Mouse (Mus musculus): ENCODE measurements around the gene Josd1. TPM values are rescaled to one million over a fixed set of nuclear protein-coding genes. Genes with fewer than 3 reads are reported as not detected.

The Josd1 gene
- 21.1 and 21.2 TPM in 2 replicates for polyA plus RNA-seq (2015; fragmentation: Nextera tagmentation; extraction: Ambion mirVana)

- WGBS, result 1% methylated on average over 69 of the region's 72 CpGs
- peak within 1 kb of the TSS; percentile 92 for H3K9ac ChIP-seq
- peak; percentile 78 for ATAC-seq (ENCODE audit: borderline replicate concordance, extremely low read depth, low FRiP score, low TSS enrichment)
- H3K9me3 ChIP-seq, result no peaks in the 10 kb centered on the region
- peak within 1 kb of the TSS; percentile 81 for H3K4me2 ChIP-seq
- no peaks in the 10 kb centered on the region for H3K27me3 ChIP-seq
- peaks cover 63% of the 10 kb centered on the region for H3K4me1 ChIP-seq
- H3K4me3 ChIP-seq, result peak within 1 kb of the TSS; percentile 86
- no peaks in the 10 kb centered on the region for H3K36me3 ChIP-seq
- H3K27ac ChIP-seq, result peak within 1 kb of the TSS; percentile 98
Observed at GRCm38 (mm10) chr15:79687646-79688267, at the start of gene Josd1. Gene Josd1 (minus strand): TSS chr15:79687919.

GRCm38 (mm10) chr15:79734311-79734710, 46.6 kb upstream of the Josd1 start:
- H3K9me3 ChIP-seq, result no peaks in the 10 kb centered on the region
- H3K27me3 ChIP-seq, result no peaks in the 10 kb centered on the region
- no peak overlapping the region for H3K27ac ChIP-seq
- H3K4me1 ChIP-seq, result peaks cover 4% of the 10 kb centered on the region; the same call in 1 of the 2 replicates
- peaks cover 85% of the 10 kb centered on the region for H3K36me3 ChIP-seq
- no peak overlapping the region for H3K4me3 ChIP-seq
- H3K4me2 ChIP-seq, result no peak overlapping the region
- 81% methylated on average over 8 of the region's 8 CpGs for WGBS
- no peak for ATAC-seq (ENCODE audit: borderline replicate concordance, extremely low read depth, low FRiP score, low TSS enrichment)
- no peak overlapping the region for H3K9ac ChIP-seq

GRCm38 (mm10) chr15:79733640-79734039, 45.9 kb upstream of the Josd1 start:
- Histone ChIP-seq H3K36me3 (peaks cover 86% of the 10 kb centered on the region), H3K27me3 (no peaks in the 10 kb centered on the region), H3K4me3 (no peak overlapping the region), H3K27ac (no peak overlapping the region), H3K9ac (no peak overlapping the region), H3K4me2 (no peak overlapping the region), H3K4me1 (no peaks in the 10 kb centered on the region), H3K9me3 (no peaks in the 10 kb centered on the region)
- 61% methylated on average over 4 of the region's 4 CpGs for whole genome bisulfite sequencing
- no peak for ATAC-seq (ENCODE audit: borderline replicate concordance, extremely low read depth, low FRiP score, low TSS enrichment)

- Histone ChIP-seq H3K9me3 (no peaks in the 10 kb centered on the region), H3K27ac (no peak overlapping the region), H3K36me3 (peaks cover 86% of the 10 kb centered on the region), H3K9ac (no peak overlapping the region), H3K4me1 (no peaks in the 10 kb centered on the region), H3K27me3 (no peaks in the 10 kb centered on the region), H3K4me3 (no peak overlapping the region), H3K4me2 (no peak overlapping the region)
- WGBS, result 95% methylated on average over 8 of the region's 8 CpGs
- no peak for ATAC-seq (ENCODE audit: borderline replicate concordance, extremely low read depth, low FRiP score, low TSS enrichment)
Observed at GRCm38 (mm10) chr15:79733192-79733591, 45.5 kb upstream of the Josd1 start.

GRCm38 (mm10) chr15:79731554-79731953, 43.8 kb upstream of the Josd1 start:
- 84% methylated on average over 7 of the region's 7 CpGs for WGBS
- Histone ChIP-seq H3K4me1 (no peaks in the 10 kb centered on the region), H3K9ac (no peak overlapping the region)

GRCm38 (mm10) chr15:79728731-79729388, 41.1 kb upstream of the Josd1 start:
- H3K9ac ChIP-seq, result no peak overlapping the region
- ATAC-seq (ENCODE audit: borderline replicate concordance, extremely low read depth, low FRiP score, low TSS enrichment), result no peak
- H3K4me3 ChIP-seq, result no peak overlapping the region
- H3K9me3 ChIP-seq, result no peaks in the 10 kb centered on the region
- peaks cover 87% of the 10 kb centered on the region for H3K36me3 ChIP-seq
- 61% methylated on average over 10 of the region's 10 CpGs for WGBS
- H3K4me2 ChIP-seq, result no peak overlapping the region
- no peaks in the 10 kb centered on the region for H3K27me3 ChIP-seq
- H3K4me1 ChIP-seq, result no peaks in the 10 kb centered on the region
- H3K27ac ChIP-seq, result no peak overlapping the region

More at GRCm38 (mm10) chr15:79731554-79731953, 43.8 kb upstream of the Josd1 start:
- Histone ChIP-seq H3K9me3 (no peaks in the 10 kb centered on the region), H3K4me2 (no peak overlapping the region), H3K4me3 (no peak overlapping the region), H3K27me3 (no peaks in the 10 kb centered on the region), H3K36me3 (peaks cover 86% of the 10 kb centered on the region), H3K27ac (no peak overlapping the region)
- ATAC-seq (ENCODE audit: borderline replicate concordance, extremely low read depth, low FRiP score, low TSS enrichment), result no peak

- Histone ChIP-seq H3K9me3 (no peaks in the 10 kb centered on the region), H3K27me3 (no peaks in the 10 kb centered on the region), H3K4me2 (no peak overlapping the region), H3K4me1 (no peaks in the 10 kb centered on the region), H3K36me3 (peaks cover 81% of the 10 kb centered on the region), H3K9ac (no peak overlapping the region), H3K27ac (no peak overlapping the region), H3K4me3 (no peak overlapping the region)
- no peak for ATAC-seq (ENCODE audit: borderline replicate concordance, extremely low read depth, low FRiP score, low TSS enrichment)
- WGBS, result 72% methylated on average over 5 of the region's 5 CpGs
Observed at GRCm38 (mm10) chr15:79728311-79728710, 40.6 kb upstream of the Josd1 start.

GRCm38 (mm10) chr15:79727840-79728239, 40.1 kb upstream of the Josd1 start:
- Histone ChIP-seq H3K9ac (no peak overlapping the region), H3K27me3 (no peaks in the 10 kb centered on the region), H3K27ac (no peak overlapping the region), H3K4me3 (no peak overlapping the region), H3K4me1 (no peaks in the 10 kb centered on the region), H3K9me3 (no peaks in the 10 kb centered on the region), H3K4me2 (no peak overlapping the region), H3K36me3 (peaks cover 77% of the 10 kb centered on the region)
- WGBS, result 90% methylated on average over 6 of the region's 6 CpGs
- no peak for ATAC-seq (ENCODE audit: borderline replicate concordance, extremely low read depth, low FRiP score, low TSS enrichment)

- no peaks in the 10 kb centered on the region for H3K27me3 ChIP-seq
- WGBS, result 87% methylated on average over 11 of the region's 11 CpGs
- H3K9me3 ChIP-seq, result no peaks in the 10 kb centered on the region
- no peak for ATAC-seq (ENCODE audit: borderline replicate concordance, extremely low read depth, low FRiP score, low TSS enrichment)
- H3K9ac ChIP-seq, result no peak overlapping the region
- no peak overlapping the region for H3K27ac ChIP-seq
- H3K4me3 ChIP-seq, result no peak overlapping the region
- H3K4me1 ChIP-seq, result no peaks in the 10 kb centered on the region
- peaks cover 59% of the 10 kb centered on the region for H3K36me3 ChIP-seq
- no peak overlapping the region for H3K4me2 ChIP-seq
Observed at GRCm38 (mm10) chr15:79725190-79725789, 37.6 kb upstream of the Josd1 start.

GRCm38 (mm10) chr15:79723439-79723838, 35.7 kb upstream of the Josd1 start:
- no peak overlapping the region for H3K4me3 ChIP-seq
- no peaks in the 10 kb centered on the region for H3K4me1 ChIP-seq
- 41% methylated on average over 1 of the region's 1 CpGs for WGBS
- H3K36me3 ChIP-seq, result peaks cover 60% of the 10 kb centered on the region
- no peaks in the 10 kb centered on the region for H3K9me3 ChIP-seq
- H3K27me3 ChIP-seq, result no peaks in the 10 kb centered on the region
- no peak overlapping the region for H3K9ac ChIP-seq
- H3K4me2 ChIP-seq, result no peak overlapping the region
- H3K27ac ChIP-seq, result no peak overlapping the region
- no peak for ATAC-seq (ENCODE audit: borderline replicate concordance, extremely low read depth, low FRiP score, low TSS enrichment)

GRCm38 (mm10) chr15:79720796-79721195, 33.1 kb upstream of the Josd1 start:
- Histone ChIP-seq H3K9me3 (no peaks in the 10 kb centered on the region), H3K27me3 (no peaks in the 10 kb centered on the region), H3K36me3 (peaks cover 56% of the 10 kb centered on the region), H3K4me1 (no peaks in the 10 kb centered on the region), H3K4me2 (no peak overlapping the region), H3K9ac (no peak overlapping the region), H3K27ac (no peak overlapping the region), H3K4me3 (no peak overlapping the region)
- ATAC-seq (ENCODE audit: borderline replicate concordance, extremely low read depth, low FRiP score, low TSS enrichment), result no peak
- 87% methylated on average over 4 of the region's 4 CpGs for WGBS

- H3K36me3 ChIP-seq, result peaks cover 56% of the 10 kb centered on the region
- ATAC-seq (ENCODE audit: borderline replicate concordance, extremely low read depth, low FRiP score, low TSS enrichment), result no peak
- no peak overlapping the region for H3K4me2 ChIP-seq
- H3K9me3 ChIP-seq, result no peaks in the 10 kb centered on the region
- H3K4me3 ChIP-seq, result no peak overlapping the region
- H3K27ac ChIP-seq, result no peak overlapping the region
- no peak overlapping the region for H3K9ac ChIP-seq
- WGBS, result 91% methylated on average over 8 of the region's 8 CpGs
- no peaks in the 10 kb centered on the region for H3K27me3 ChIP-seq
- no peaks in the 10 kb centered on the region for H3K4me1 ChIP-seq
Observed at GRCm38 (mm10) chr15:79720267-79720666, 32.5 kb upstream of the Josd1 start.
